Mouse (Mus musculus) cortical plate, adult 2 months (tissue): ENCODE measurements at regions not wholly inside any gene's neighbourhood (a gene's known extent, or its start where the extent isn't known, plus 50 kb on each side); places are given as distances from the start of the nearest gene placed in this dataset.

Experiments used
- CTCF ChIP-seq: fragments of 200-500 bp; IDR thresholded peaks from 2 replicates; pipeline ENCODE4 v1.5.1; 2011; ENCODE audit warnings: mild to moderate bottlenecking, control low read depth, low read length; ENCODE audit not compliant: insufficient read depth; ENCODE audit errors: extremely low read depth
- POLR2A ChIP-seq: fragments of 200-500 bp; IDR thresholded peaks from 2 replicates; pipeline ENCODE4 v1.6.1; 2011; ENCODE audit warnings: mild to moderate bottlenecking, low read length, control low read depth; ENCODE audit not compliant: insufficient read depth; ENCODE audit errors: extremely low read depth

- TF ChIP-seq CTCF (no peak), POLR2A (no peak)
Measured at GRCm38 (mm10) chr10:105020471-105021120, 553.7 kb downstream of the Tmtc2 start.
